Mouse (Mus musculus) CD4-positive, CD25-positive, alpha-beta regulatory T cell, adult 9 weeks (primary cell): ENCODE results near the gene Trim75. TPM values are rescaled to one million over a fixed set of nuclear protein-coding genes. Genes with fewer than 3 reads are reported as not detected.

Source experiments
- polyA plus RNA-seq: library from polyadenylated mRNA; unstranded; fragments of 100-300 nt; shearing (Covaris generic); gene quantifications from one replicate; pipeline ENCODE4 v1.2.1, GENCODE M21; 2017

Gene Trim75
- polyA plus RNA-seq: not detected

DNA sequence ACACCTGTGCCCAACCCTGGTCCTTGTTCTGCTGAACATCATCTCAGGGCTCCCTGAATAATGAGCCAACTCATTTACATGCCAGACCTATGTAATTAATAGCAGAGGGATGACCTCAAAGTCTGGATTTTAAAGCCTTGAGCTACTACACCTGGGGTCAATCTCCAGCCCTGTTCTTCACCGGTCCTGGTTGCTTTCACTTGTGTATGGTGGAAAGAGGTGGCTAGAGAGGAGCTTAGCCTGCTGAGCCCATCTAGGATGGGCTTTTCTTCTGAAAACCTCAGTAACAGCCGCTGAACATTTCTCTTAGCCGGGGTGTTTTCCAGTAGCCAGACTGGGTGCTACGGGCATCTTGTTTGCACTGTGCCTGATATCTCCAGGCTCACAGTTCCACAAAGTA lies at the start of gene Trim75:
Gene Trim75, minus strand, starts transcription at position 101 of the 400 bp plus-strand sequence.

DNA sequence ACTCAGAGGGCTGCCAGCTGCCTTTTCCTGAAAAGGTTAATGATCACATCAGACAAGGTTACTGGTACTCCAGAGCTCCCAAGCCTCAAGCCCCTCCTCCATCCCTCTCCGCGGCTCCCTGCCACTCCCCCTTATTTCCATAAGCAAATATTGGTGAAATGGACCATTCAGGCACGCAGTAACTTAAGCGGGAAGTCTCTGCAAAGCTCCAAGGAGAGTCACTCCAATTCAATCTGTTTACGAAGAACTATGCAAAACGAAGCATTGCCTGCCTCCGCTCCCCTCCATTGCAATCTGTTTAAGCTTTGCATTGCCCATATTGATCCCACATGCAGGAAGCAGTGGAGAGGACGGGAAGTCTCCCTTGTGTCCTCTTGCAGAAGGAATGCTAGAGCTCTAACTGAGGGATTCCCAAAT lies 49.5 kb upstream of the Trim75 start, which contains the start of gene Apela:
Gene Apela, minus strand, starts transcription at position 220 of the 417 bp plus-strand sequence.

DNA sequence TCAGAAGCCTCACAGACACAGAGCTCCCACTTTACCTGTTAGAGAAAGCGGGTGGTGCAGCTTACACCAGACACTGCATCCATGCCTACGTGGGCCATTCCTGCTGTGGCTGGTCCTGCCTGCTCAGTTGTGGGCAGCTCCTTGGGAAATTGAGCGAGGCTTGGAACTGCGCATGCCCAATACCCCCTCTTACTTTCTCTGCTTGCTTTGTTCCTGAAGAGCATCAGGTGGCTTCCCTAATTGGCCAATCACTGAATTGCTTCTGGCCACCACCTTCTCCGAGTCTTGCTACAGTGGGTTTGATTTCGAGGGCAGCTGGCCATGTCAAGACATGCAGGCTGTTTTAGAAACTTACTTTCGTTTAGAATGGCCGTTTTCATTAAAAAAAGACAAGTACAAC lies 30.8 kb upstream of the Trim75 start, which contains the start of the genes Trim61 and Trim60:
Gene Trim61, minus strand, starts transcription at position 101 of the 400 bp plus-strand sequence.
Gene Trim60, minus strand, starts transcription at position 162 of the 400 bp plus-strand sequence.

DNA sequence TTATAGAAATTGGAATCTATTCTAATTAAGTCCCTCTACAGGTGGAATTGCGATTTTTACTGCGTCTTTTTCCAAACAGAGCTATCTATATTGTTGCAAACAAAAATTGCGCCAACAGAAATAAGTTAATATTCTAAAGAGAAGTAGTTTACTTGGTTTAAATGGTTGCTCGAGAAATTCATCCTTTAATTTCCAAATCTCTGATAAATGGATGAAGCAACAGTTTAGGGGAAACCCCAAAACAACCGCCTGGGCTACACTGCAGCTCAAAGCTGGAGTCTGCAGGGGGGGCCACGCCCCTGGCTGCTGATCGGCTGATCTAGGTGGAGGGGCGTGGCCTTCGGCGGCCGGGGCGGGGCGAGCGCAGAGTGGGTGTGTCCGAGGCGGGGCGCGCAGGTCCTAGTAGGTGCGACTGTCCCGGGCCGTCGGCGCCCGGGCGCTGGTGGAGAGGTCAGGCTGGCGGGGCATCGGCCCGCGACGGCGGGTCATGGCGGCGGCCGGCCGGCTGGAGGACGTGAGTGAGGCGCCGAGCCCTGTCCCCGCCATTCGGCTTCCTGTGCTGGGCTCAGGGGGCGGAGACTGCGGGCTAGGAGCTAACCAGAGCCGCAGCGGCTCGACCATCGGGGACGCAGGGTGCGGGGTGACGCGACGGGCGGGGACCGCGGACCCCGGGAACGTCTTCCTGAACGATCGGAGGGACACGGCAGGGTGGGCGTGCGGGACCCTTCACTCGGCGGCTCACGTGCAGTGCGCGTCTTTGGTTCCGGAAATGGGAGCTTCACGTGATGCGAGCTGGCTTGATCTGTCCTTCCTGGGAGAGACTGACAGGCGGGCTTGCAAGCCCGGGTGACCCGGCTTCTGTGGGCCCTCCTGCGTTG lies 40.6 kb downstream of the Trim75 start, which contains the start of gene Tmem192:
Gene Tmem192, plus strand, starts transcription at position 366 of the 878 bp plus-strand sequence.

Other genes starting within 250 kb of the Trim75 start
- gene Klhl2, start 137.8 kb downstream of the Trim75 start, polyA plus RNA-seq: 2.7 TPM
- 45.8 TPM for gene Tmem192, start 40.6 kb downstream of the Trim75 start, polyA plus RNA-seq
- not detected for gene Trim61, start 30.7 kb upstream of the Trim75 start, polyA plus RNA-seq
- not detected for gene Trim60, start 30.8 kb upstream of the Trim75 start, polyA plus RNA-seq
- gene Apela, start 49.5 kb upstream of the Trim75 start, polyA plus RNA-seq: not detected
- gene Gm10663, start 87.2 kb upstream of the Trim75 start, polyA plus RNA-seq: not detected
- not detected for gene BC030870, start 141.7 kb upstream of the Trim75 start, polyA plus RNA-seq